In the genomic region with DNA sequence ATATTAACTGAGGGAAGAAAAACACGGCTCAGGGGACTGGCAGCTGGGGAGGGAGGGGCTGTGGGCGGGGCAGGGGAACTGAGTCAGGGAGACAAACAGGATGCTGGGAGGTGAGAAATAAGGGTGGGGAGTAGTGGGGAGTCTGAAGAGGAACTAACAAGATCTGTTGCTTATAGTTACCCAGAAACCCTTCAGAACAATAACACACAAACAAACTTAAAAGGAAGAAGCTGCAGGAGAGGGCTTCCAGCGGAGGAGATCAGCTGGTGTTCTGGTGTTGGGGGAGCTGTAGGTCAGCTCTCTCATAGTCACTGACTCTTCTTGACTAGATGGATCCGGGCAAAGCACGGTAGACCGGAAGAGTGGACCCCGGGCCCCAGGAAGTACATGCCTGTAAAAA, we compare ENCODE assay signal across 10 mouse cellular contexts. TPM values are rescaled to one million over a fixed set of nuclear protein-coding genes. Genes with fewer than 3 reads are reported as not detected.
DNase-seq lines count a peak whose midpoint lies in the region; ATAC-seq and TF ChIP-seq lines count a peak whose summit lies in the region.
"Had no signal": no experiment of that assay in that cellular context is flagged by ENCODE, and none has a peak within 500 bp of the region (broad histone marks: within the 10 kb centered on the region; RNA-seq: fewer than 3 reads in every experiment).

No protein-coding gene starts in this region.

- H3K4me1 ChIP-seq in stomach, postnatal 0 days (replicated peaks; ENCODE audit: control insufficient read depth, insufficient read depth): no peaks in the 10 kb centered on the region
- H3K4me1 ChIP-seq: heart, embryonic 12.5 days had no signal

- no peak for TF ChIP-seq CTCF in stomach, postnatal 0 days (IDR thresholded peaks at IDR 0.05; ENCODE audit: low read depth)

- TF ChIP-seq EP300 in stomach, postnatal 0 days (optimal IDR thresholded peaks at IDR 0.05): no peak

- no peak overlapping the region for H3K9ac ChIP-seq in stomach, postnatal 0 days (ENCODE audit: low read length)
- H3K9ac ChIP-seq: heart, embryonic 12.5 days had no signal

- DNase-seq in spleen, adult 12 weeks (ENCODE audit: low spot score): peak; percentile 17
- no peak for DNase-seq in spleen, postnatal 14 days (ENCODE audit: low spot score in 2 of 2)
- peak; percentile 78 for DNase-seq in induced T-regulatory cell, adult 2 months (ENCODE audit: low read depth)
- DNase-seq in monocyte, adult 2 months (ENCODE audit: low read depth in 1 of 2, low spot score in 2 of 2): peak; percentile 31 to 60
- DNase-seq in thymus, postnatal 4 days: peak; percentile 67
- no peak for DNase-seq in cerebellum, adult 11-12 months
- DNase-seq in stomach, postnatal 0 days (ENCODE audit: low spot score): no peak
- DNase-seq: cerebellum, adult 18-20 months had no signal

- no peak for ATAC-seq in frontal cortex, adult (ENCODE audit: low TSS enrichment)
- no peak for ATAC-seq in stomach, postnatal 0 days (ENCODE audit: low FRiP score, low TSS enrichment)

- H3K4me2 ChIP-seq in stomach, postnatal 0 days (replicated peaks; ENCODE audit: low read depth): no peak overlapping the region
- H3K4me2 ChIP-seq: heart, embryonic 12.5 days had no signal

- WGBS in stomach, postnatal 0 days: 43% methylated on average over 7 of the region's 7 CpGs

- no peaks in the 10 kb centered on the region for H3K9me3 ChIP-seq in stomach, postnatal 0 days (ENCODE audit: control insufficient read depth, low read length)

- no peaks in the 10 kb centered on the region for H3K36me3 ChIP-seq in stomach, postnatal 0 days (ENCODE audit: control insufficient read depth, insufficient read depth, low read length)
- H3K36me3 ChIP-seq: heart, embryonic 12.5 days had no signal

- no peak overlapping the region for H3K27ac ChIP-seq in stomach, postnatal 0 days (replicated peaks)

- H3K4me3 ChIP-seq in stomach, postnatal 0 days (ENCODE audit: low read depth, low read length): no peak overlapping the region
- H3K4me3 ChIP-seq: heart, embryonic 12.5 days had no signal

- H3K27me3 ChIP-seq in stomach, postnatal 0 days (ENCODE audit: control insufficient read depth, insufficient read depth, low read length): no peaks in the 10 kb centered on the region
- H3K27me3 ChIP-seq: heart, embryonic 12.5 days had no signal

RNA-seq across cellular contexts. Expression of gene Klf3, which starts 22.4 kb away (rescaled TPM):
- 97.5 and 101 TPM in 2 replicates for polyA plus RNA-seq in stomach, postnatal 0 days (2015; fragmentation: Nextera tagmentation; extraction: Ambion mirVana)

Comparison
In these comparisons a context has a peak if more than half of its experiments do, and no peak if none do; other contexts are left out.
1. DNase-seq: peak in spleen, adult 12 weeks (single experiment), induced T-regulatory cell, adult 2 months (single experiment), monocyte, adult 2 months (2 of 2) and thymus, postnatal 4 days (single experiment); none in spleen, postnatal 14 days (0 of 2), cerebellum, adult 11-12 months (single experiment) and stomach, postnatal 0 days (single experiment).